Mouse (Mus musculus): Measurements from ENCODE around the gene Ctnna2.
A peak's percentile ranks its signal among the peaks of the same experiment; 100 is the strongest.

Ctnna2 gene

DNA sequence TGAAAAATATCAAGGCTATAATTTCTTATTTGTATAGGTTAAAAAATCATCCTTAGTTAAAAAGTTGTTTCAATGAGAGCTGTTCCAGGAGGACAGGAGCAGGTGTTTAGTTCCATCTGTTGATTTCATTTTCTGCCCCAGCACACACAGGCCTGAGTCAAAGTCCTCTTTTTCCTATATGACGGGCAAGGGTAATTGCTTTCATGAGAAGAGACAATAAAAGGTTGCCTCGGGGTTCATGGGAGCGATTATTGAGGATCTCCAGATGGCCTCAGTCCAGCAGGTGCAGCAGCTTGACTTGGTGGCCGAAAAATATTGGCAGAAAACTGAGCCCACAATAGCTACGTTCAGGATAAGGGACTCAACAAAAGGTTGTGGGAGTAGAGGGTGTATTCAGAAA, 859.0 kb downstream of the Ctnna2 start:
- peak in 1 of 2 experiments; percentile 6 for DNase-seq

GRCm38 (mm10) chr6:77109095-77109945, 870.2 kb downstream of the Ctnna2 start:
- no peak for DNase-seq

- peak in 1 of 2 experiments; percentile 17 for DNase-seq
These were observed 878.5 kb downstream of the Ctnna2 start for GRCm38 (mm10) chr6:77101047-77101446.

DNA sequence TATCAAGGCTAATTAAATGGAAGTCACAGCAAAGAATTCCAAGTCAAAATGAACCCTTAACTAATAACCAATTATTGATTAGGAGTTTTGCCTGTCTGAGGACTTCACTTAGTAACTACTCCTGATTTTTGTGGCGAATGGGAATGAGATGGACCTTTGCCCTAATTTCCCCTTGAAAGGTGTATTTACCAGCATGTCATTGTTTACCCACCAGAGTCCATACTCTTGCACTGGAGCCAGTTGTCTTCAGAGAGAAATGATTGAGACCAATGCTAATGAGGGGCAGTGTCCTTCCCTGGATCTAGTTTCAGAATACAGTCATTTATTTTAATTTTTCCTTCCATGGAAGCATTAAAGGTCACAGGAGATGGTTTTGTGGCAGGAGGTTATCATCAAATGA, 881.0 kb downstream of the Ctnna2 start:
- no peak for DNase-seq

DNA sequence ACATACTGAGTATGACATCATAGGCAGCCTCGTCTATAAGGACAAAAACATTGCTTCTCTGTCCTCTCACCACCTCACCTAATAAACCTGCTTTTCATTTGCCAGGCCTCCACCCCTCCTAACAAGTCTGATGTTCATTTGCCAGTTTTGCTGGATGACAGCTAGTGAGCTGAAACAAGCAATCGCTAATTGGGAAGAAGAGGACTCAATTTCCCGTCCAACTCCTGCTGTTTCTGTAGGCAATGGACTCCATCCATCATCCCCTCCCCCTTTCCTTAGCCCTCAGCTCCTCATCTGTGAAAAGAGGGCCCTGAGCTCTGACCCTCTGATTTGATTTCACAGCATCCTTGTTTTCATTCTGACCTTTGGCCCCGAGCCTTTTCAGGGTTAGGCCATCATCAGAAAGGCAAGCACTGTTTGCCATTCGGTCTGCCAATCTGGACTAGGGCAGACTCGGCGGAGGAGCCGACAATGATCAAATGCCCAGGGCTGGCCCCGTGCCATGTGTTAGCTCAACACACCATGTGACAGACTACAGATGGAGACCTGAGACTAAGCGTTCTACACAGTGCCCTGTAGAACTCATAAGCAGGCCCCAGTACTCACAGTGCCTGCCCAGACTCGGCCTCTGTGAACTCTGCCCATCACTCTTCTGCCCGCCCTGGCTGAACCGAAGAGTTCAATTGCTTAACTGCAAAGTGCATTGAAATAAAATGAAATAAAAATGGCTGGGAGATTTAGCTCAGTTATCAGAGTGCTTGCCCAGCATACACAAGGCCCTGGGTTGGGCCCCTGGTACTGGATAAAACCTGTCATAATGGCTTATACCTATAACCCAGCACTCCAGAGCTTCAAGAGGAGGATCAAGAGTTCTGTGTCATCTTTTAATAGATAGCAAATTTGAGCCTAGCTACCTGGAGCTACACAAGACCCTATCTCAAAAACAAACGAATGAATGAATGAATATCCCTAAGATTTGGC, 903.8 kb downstream of the Ctnna2 start:
- peak; percentile 98 to 99 for DNase-seq

DNA sequence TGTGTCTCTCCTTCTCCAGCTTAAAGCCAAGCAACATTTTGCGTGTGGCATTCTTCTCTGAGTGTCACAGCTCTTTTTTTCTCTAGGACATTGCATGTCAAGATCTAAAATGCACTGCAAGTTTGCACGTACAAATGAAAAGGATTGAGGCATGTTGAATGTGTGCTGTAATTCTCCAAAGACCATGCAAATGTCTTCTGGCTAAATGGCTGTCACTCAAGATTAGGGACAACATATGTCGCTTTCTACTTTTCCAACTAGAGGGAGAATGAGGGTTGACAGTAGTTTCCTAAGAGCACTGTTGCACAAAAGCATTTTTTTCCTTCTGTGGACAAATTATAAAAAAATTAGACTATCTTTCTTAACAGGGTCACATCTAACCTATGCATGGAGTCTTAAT, 909.9 kb downstream of the Ctnna2 start:
- no peak for DNase-seq

DNA sequence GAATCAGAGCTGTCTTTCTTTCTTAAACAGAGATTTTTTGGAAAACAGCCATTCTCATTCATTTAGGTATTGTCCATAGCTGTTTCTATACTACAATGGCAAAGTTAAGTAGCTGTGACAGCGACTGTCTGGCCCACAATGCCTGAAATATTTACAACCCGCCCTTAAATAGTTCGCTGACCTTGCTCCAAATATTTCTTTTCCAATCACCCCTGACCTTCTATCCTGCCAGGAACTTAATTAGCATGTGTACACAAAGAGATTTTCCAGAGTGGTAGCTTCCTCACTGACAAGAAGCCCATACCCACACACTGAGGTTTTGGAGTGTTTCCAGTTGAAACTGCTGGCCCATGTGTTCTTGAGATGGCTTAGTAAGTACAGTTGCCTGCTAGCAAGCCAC, 928.8 kb downstream of the Ctnna2 start:
- DNase-seq, result peak; percentile 10 to 36

GRCm38 (mm10) chr6:77050193-77050592, 929.3 kb downstream of the Ctnna2 start:
- no peak for DNase-seq

DNA sequence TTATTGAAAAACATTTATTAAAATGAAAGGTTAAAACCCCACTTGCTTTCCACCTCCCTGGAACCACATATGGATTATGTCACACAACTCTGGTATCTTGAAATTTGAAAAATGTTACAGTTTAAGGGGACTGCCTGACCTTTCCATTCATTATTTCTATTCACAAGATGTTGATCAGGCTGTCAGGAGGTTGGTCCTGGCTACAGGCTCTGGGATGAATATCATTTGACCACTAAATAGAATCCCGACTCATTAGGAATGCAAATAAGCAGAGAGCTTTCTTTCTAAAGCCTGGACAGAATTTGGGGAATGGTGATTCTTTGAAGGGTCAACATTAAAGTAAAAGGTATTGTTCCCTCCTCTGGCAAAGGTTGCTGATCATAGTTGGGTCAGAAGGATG, 931.9 kb downstream of the Ctnna2 start:
- DNase-seq, result no peak

DNA sequence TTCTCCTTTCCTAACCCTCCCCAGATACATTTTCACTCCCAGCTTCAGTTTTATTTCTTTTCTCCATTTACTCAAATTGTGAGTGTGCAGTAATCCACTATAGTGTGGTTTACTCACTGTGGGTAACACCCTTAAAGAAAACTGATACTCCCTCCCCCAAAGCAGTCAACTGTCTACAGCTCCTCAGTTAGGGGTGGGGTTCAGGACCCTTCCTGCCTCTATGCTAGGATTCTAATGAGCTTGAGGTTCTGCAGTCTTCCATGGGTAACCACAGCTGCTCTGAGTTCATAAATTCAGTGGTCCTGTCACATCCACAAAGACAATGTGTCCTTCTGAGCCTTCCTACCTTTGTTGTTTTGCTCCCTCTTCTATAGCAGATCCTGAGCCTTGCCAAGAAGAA, 954.4 kb downstream of the Ctnna2 start:
- no peak for DNase-seq

GRCm38 (mm10) chr6:77013194-77013593, 966.3 kb downstream of the Ctnna2 start:
- DNase-seq, result peak; percentile 18 to 46

DNA sequence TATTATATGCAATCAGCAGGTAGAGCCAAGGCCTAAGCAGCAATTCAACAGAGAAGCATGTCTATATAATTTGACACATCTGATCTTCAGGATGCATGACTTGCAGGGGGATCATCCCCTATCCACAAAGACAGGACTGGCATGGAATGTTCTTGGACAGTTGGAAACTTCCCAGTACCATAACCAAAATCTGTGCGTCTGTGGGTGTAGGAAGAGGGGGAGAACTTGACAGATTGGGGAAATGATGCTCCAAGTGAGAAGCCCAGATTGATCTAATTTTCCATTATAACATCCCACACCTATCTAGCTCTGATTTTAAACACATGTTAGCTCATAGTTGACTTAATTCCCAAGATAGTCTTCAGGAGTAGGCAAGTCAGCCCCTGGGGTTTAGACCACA, 968.5 kb downstream of the Ctnna2 start:
- DNase-seq, result no peak

- DNase-seq, result no peak
These were observed 987.4 kb downstream of the Ctnna2 start for GRCm38 (mm10) chr6:76992128-76992527.

DNA sequence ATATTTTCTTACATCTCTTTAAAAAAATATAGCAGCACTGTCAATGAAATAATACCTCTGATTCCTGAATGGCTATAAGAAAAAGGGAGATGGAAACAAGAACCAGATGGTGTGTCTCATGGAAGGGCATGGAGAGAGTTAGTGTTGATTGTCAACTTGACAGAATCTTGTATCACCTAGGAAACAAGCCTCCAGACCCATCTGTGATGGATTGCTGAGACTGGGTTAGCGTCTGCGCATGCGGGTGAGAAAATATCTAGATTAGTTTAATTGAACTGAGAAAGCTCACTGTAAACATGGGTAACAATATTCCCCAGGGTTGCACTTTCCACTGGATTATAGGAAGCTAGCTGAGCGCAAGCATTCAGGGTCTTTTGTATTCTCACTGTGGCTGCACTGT, 994.7 kb downstream of the Ctnna2 start:
- peak in 1 of 2 experiments; percentile 16 for DNase-seq

DNA sequence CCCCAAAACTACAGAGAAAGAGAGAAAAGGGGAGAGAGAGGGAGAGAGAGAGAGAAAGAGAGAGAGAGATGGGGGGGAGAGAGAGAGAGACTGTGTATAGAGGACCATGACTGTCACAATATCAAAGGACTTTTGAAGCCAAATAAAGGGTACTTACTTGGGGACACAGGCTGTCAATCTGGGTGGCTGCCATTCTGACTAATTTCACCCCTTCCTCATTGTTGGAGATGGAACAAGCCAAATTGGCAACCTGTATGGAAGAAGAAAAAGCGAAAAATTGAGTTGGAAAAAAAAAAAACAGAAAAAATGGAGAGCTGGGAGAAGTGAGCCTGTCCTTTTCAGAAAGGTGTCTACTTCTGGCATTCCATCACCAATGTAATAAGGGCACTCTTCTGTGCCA, 997.8 kb downstream of the Ctnna2 start:
- peak; percentile 54 to 66 for DNase-seq

- peak; percentile 74 to 77 for DNase-seq
These were observed 1000.1 kb downstream of the Ctnna2 start for GRCm38 (mm10) chr6:76979247-76979850.

DNA sequence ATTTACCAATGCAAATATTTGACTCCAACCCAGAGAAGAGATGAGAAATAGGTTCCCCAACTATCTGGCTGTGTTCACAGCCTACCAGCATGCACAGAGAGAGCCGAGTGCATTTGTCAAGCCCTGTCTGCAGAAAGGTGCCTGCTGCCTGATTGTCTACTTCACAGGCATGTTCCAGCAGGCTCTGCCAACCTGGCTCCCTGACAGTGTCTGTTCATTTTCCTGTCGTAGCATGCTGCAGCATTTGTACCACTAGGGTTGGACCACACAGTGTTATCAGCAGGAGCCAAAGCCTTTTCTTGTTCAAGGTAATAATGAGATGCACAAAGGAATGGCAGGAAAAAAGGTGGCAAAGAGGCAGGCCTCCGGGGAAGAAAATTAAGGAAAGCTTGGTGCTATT, 1001.7 kb downstream of the Ctnna2 start:
- DNase-seq, result peak; percentile 89 to 95

- DNase-seq, result no peak
These were observed 1005.2 kb downstream of the Ctnna2 start for GRCm38 (mm10) chr6:76974297-76974696.

DNA sequence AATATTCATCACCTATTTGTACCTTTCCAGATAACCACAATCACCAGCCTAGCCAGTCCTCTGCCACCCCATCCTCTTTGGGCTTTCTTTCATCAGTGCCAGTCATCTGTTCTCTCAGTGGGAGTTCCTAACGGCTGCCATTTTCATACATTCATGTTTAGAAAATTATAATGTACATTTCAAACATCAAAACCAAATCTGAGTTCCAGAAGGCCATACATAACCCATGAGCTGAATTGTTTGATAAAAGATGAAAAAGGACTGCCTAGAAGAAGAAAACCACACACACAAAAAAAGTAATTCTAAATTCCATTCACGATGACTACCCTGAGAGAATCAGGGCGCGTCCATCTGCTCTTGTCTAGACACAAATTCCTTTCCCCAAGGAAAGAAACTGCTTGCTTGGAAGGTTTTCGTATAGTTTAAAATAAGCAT, 1014.5 kb downstream of the Ctnna2 start:
- peak; percentile 49 to 76 for DNase-seq

DNA sequence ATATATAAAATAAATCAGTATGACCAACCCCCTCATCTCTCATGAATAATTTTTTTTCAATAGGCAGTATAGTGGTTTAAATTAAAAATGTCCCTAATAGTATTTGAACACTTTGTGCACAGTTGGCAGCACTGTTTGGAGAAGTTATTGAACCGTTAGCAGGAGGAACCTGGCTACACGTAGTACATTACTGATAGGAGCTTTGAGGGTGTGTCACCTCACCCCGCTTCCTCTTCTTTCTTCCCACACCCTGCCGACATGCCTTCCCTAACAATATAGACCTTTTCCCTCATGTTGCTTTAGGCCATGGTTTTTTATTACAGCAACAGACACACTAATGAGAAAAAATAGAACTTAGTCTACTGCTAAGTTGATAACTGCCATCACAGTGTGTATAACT, 1071.4 kb downstream of the Ctnna2 start:
- DNase-seq, result no peak

DNA sequence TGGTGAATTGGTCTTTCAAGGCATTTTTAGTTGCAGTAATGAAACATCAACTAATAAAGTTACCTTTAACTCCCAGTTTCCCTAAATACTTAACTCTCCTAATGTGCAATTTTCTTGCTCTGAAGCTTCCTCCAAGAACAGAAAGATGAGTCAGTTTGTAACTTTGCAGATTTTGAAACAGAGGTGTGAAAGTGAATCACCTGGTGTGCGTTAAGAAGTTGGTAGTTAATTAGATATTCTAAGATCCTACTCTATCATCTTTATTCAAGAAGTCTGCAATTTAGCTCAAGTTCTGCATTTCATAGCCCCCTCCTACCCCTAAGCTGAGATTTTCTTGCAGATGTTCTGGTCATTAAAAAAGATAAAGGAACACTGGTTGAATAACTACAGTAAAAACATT, 1082.3 kb downstream of the Ctnna2 start:
- no peak for DNase-seq

Data from cerebellum, postnatal 14 days (tissue).